Mouse (Mus musculus): ENCODE measurements around the gene Tns1.

DNA sequence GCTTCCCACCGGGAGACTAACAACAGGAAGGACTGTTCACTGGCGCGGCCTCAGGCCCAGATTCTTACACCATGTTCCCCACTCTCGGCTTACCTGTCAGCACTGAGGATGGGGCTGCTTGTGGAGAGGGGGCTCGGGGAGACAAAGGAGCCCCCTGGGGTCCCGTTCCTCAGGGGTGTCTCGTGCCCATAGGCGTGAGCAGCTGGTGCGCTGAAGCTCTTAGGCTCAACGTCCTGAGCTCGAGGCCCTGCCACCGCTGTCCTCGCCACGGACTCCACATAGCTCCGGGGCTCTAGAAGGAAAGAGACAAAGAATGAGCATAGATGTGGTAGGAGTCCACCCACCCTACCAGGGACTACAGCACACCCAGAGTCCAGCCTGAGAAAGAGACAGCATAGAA lies 196.4 kb downstream of the Tns1 start:
- TF ChIP-seq MYOD1 (IDR thresholded peaks at IDR 0.05; ENCODE audit: control insufficient read depth in 1 of 3, insufficient read length in 2 of 3, low read depth in 2 of 3), result no peak
- TF ChIP-seq POLR2A (IDR thresholded peaks at IDR 0.05; ENCODE audit: insufficient read length, low read depth), result no peak
